Mouse (Mus musculus) thymus, adult 2 months (tissue): ENCODE measurements around the gene Sp3. TPM values are rescaled to one million over a fixed set of nuclear protein-coding genes. Genes with fewer than 3 reads are reported as not detected.

Experiments
- DNase-seq: peaks from one replicate; pipeline ENCODE4 v3.0.0; 2021
- H3K27ac ChIP-seq: fragments of 200-500 bp; 2 replicates; pipeline ENCODE4 v1.5.1; 2012; ENCODE audit warnings: low read length, control low read depth; ENCODE audit not compliant: control insufficient read depth, insufficient read depth
- H3K27me3 ChIP-seq: fragments of 200-500 bp; 2 replicates; pipeline ENCODE4 v1.6.1; 2012; ENCODE audit warnings: mild to moderate bottlenecking, low read length, moderate library complexity, mixed read lengths; ENCODE audit not compliant: control insufficient read depth, insufficient read depth
- H3K36me3 ChIP-seq: fragments of 200-500 bp; 2 replicates; pipeline ENCODE4 v1.6.1; 2012; ENCODE audit warnings: mild to moderate bottlenecking, low read length, moderate library complexity; ENCODE audit not compliant: control insufficient read depth, insufficient read depth
- H3K4me1 ChIP-seq: fragments of 200-500 bp; replicated peaks from 2 replicates; pipeline ENCODE4 v1.6.1; 2012; ENCODE audit warnings: low read length; ENCODE audit not compliant: control insufficient read depth, insufficient read depth
- H3K4me3 ChIP-seq: fragments of 200-500 bp; 2 replicates; pipeline ENCODE4 v1.5.1; 2012; ENCODE audit warnings: mild to moderate bottlenecking, low read length, control low read depth, moderate library complexity; ENCODE audit not compliant: control insufficient read depth, insufficient read depth
- CTCF ChIP-seq: fragments of 200-500 bp; IDR thresholded peaks from 2 replicates; pipeline ENCODE4 v1.5.1; 2012; ENCODE audit warnings: mild to moderate bottlenecking, control low read depth, low read length, moderate library complexity, borderline replicate concordance; ENCODE audit not compliant: control insufficient read depth, poor library complexity, insufficient read depth; ENCODE audit errors: extremely low read depth
- POLR2A ChIP-seq: fragments of 200-500 bp; IDR thresholded peaks from 2 replicates; pipeline ENCODE4 v1.6.1; 2012; ENCODE audit warnings: mild to moderate bottlenecking, low read length, control low read depth, moderate library complexity; ENCODE audit not compliant: control insufficient read depth, poor library complexity, insufficient read depth; ENCODE audit errors: extremely low read depth
- WGBS: fragments of 180-500 bp; shearing (Covaris S2); methylation state at CpG from one replicate; pipeline ENCODE4 v1.1.7; 2018; 5-methylcytosine and 5-hydroxymethylcytosine counted together
- polyA plus RNA-seq: library from polyadenylated mRNA; depleted of rRNA; stranded (reverse); fragments of >200 nt; gene quantifications from 2 replicates; pipeline ENCODE4 v1.2.3, GENCODE M21; 2012; rRNA removed

Gene Sp3
- polyA plus RNA-seq, 1 experiment, result 39.4 TPM

DNA sequence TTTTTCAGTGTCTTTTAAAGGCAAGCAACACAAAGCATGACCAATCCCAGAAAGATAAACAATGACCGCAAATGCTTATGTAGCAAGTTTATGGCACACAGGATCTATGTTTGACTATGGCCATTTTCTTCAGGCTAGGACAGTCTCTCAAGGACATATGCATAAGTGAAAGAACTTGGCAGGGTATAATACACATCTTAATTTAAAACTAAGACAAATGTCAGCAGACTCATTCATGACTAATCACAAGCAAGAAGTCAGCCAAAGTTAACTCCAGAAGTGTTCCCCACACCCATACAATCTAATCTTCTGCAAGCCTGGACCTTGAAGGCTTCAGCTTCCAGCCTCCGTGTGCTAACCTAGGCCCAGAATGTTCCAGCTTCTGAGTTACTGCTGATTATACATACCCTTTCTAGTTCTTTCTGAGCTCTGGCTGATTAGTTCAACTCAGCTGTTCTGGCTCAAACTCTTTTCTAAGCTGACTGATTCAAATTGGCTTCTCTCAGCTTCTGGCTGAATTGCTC, 81.4 kb downstream of the Sp3 start:
- Histone ChIP-seq H3K27me3 (no peaks in the 10 kb centered on the region), H3K4me1 (no peaks in the 10 kb centered on the region), H3K4me3 (no peak overlapping the region), H3K27ac (no peak overlapping the region), H3K36me3 (no peaks in the 10 kb centered on the region)
- DNase-seq, result no peak
- TF ChIP-seq CTCF, result no peak
- no peak for TF ChIP-seq POLR2A
- WGBS, result 99% methylated on average over 2 of the region's 2 CpGs

DNA sequence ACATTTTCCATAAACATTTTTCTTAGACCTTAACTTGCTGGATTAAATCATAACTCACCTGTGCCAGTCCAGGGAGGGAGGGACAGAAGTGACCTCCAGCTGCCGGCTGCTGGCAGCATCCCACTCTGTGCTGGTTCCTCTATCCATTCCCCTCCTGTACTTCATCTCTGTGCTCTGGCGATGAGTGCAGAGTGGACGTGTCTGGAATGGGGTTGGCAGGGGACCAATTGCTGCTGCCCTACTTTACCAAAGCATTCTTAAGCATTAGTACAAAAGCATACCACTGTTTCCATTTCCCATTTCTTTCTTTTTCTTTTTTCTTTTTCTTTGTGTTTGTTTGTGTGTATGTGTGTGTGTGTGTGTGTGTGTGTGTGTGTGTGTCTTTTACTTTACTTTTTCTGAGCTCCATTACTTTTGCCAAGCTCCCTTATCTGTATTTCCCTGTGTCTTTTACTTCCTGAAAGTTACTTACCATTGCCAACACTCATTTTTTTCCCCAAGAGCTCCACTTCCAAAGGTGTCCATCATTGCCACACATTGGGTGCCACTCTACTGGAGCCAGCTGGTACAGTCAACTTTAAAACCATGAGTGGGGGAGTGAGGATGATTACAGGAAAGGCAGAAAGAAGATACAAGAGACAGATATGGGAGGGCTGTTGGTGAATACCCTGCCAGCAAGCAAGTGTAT, 82.0 kb downstream of the Sp3 start:
- H3K27ac ChIP-seq, result no peak overlapping the region
- H3K36me3 ChIP-seq, result no peaks in the 10 kb centered on the region
- H3K4me3 ChIP-seq, result no peak overlapping the region
- WGBS, result 90% methylated on average over 3 of the region's 3 CpGs
- no peak for DNase-seq
- no peaks in the 10 kb centered on the region for H3K4me1 ChIP-seq
- no peaks in the 10 kb centered on the region for H3K27me3 ChIP-seq
- TF ChIP-seq CTCF (no peak), POLR2A (no peak)

DNA sequence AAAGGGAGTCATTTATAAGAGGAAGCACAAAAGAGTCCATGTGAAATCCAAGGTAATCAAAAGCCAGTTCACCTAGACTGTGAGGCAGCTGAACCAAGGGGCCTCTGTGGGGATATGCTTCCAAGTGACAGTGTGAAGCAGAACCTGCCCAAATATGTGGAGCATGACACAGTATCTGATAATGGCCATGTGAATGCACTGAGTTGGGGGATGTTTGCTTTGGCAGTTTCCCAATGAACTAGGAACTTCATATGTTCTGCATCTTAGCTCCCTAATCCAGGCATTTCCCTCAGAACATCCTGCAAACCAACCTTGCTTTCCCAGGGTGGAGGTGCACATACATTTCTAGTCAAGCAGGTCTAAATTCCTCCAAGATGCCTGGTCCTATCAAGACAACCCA, 90.4 kb downstream of the Sp3 start:
- H3K27ac ChIP-seq, result no peak overlapping the region
- H3K27me3 ChIP-seq, result no peaks in the 10 kb centered on the region
- no peaks in the 10 kb centered on the region for H3K4me1 ChIP-seq
- no peak for DNase-seq
- H3K4me3 ChIP-seq, result no peak overlapping the region
- TF ChIP-seq CTCF (no peak), POLR2A (no peak)
- no peaks in the 10 kb centered on the region for H3K36me3 ChIP-seq

Other genes starting within 250 kb of the Sp3 start
- gene Gm11084, start 6.3 kb upstream of the Sp3 start, polyA plus RNA-seq, result not detected in 2 replicates
- 7.7 and 7.8 TPM in 2 replicates for gene Ola1, start 238.5 kb upstream of the Sp3 start, polyA plus RNA-seq